Mouse (Mus musculus) lung, adult 2 months (tissue): Measurements from ENCODE around the gene Sema3f. TPM values are rescaled to one million over a fixed set of nuclear protein-coding genes. Genes with fewer than 3 reads are reported as not detected.

Experiments used
- DNase-seq: peaks from one replicate; pipeline ENCODE4 v3.0.0; 2022
- H3K4me1 ChIP-seq: fragments of 200-500 bp; 2 replicates; pipeline ENCODE4 v1.6.1; 2011; ENCODE audit warnings: low read length; ENCODE audit not compliant: control insufficient read depth, insufficient read depth
- H3K4me3 ChIP-seq: fragments of 200-500 bp; replicated peaks from 2 replicates; pipeline ENCODE3; 2011; ENCODE audit warnings: low read depth, mild to moderate bottlenecking, control low read depth, low read length; ENCODE audit errors: extremely low read depth
- CTCF ChIP-seq: fragments of 200-500 bp; IDR thresholded peaks from 2 replicates; pipeline ENCODE4 v1.5.1; 2011; ENCODE audit warnings: mild to moderate bottlenecking, low read length, control low read depth; ENCODE audit not compliant: insufficient read depth
- POLR2A ChIP-seq: fragments of 200-500 bp; IDR thresholded peaks from 2 replicates; pipeline ENCODE4 v1.6.1; 2011; ENCODE audit warnings: low read depth, mild to moderate bottlenecking, control low read depth, low read length, borderline replicate concordance; ENCODE audit errors: extremely low read depth
- whole genome bisulfite sequencing: fragments of 180-500 bp; shearing (Covaris S2); methylation state at CpG from one replicate; pipeline ENCODE4 v1.1.7; 2018; 5-methylcytosine and 5-hydroxymethylcytosine counted together
- polyA plus RNA-seq: library from polyadenylated mRNA; depleted of rRNA; stranded (reverse); fragments of >200 nt; gene quantifications from 2 replicates; pipeline ENCODE4 v1.2.3, GENCODE M21; 2012

The Sema3f gene
- polyA plus RNA-seq, 1 experiment, result 318 TPM

DNA sequence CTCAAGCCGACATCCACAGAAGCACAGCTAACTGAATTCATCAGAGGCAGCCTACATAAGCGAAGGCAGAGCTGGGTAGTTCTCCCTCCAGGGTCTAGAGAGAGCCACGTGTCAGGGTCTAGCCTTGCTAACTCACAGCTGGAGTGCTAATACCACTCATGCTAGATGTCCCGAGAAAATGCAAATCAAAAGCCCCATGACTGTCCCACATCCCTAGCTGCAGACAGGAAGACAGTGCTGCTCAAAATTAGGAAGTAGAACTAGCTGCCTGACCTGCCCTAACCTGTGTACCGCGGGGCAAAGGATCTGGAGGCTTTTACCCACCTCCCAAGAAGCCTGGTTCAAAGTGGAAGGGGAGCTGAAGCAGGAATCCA is 14.2 kb downstream of the Sema3f start:
- TF ChIP-seq CTCF, result no peak
- no peak for TF ChIP-seq POLR2A
- DNase-seq, result no peak
- Histone ChIP-seq H3K4me3 (no peak overlapping the region), H3K4me1 (peaks cover 39% of the 10 kb centered on the region)
- 31% methylated on average over 6 of the region's 6 CpGs for WGBS

DNA sequence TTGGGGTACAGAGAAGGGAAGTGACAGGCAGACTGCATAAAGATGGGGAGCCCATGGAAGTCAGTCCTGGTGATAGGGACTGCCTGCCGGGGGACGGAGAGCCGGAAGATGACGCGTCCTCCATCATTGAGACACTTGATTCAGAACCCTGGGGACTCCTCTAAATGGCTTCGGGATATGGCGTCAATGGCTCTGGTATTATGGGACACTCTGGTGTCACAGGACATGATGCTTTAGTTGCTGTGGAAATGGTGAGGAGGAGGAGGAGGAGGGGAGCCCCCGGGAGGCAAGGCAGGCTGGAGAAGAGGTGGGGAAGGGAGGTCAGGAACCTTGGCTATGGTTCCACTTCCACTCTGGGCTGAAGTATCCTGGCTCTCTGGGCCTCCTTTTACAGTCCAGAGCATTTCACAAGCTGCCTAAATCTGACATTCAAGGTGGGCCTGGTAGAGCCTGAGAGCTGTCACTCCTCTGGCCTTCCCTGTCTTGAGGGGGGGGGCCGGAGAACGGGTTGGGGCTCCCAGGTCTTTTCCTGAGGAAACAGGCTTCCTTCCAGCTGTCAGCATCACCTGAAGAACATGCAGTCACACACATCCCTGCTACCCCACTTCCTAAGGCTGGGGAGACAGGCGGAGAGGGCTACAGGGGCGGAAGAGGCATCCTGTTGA is 14.7 kb downstream of the Sema3f start:
- 66% methylated on average over 12 of the region's 12 CpGs for WGBS
- no peak for TF ChIP-seq CTCF
- no peak for TF ChIP-seq POLR2A
- peaks cover 33% of the 10 kb centered on the region for H3K4me1 ChIP-seq
- no peak for DNase-seq
- no peak overlapping the region for H3K4me3 ChIP-seq

DNA sequence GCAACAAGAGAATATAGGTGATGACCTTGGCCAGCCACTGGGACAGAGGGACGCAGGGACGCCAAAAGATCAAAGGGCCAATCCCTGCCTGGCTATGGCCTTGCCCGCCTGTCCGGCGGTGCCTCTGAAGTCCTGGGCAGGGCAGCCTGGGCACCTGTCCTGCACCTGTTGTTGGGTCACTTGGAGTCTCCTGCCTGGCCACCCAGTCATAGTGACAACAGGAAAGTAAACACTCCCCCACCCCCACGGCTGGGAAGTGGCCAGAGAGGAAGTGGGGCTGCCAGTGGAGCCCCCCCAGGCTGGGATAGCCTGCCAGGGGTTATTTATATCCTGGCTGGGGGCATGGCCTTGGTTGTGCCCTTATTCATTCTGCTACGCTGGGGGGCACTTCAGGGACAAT is 15.6 kb downstream of the Sema3f start:
- DNase-seq, result no peak
- 24% methylated on average over 7 of the region's 7 CpGs for WGBS
- TF ChIP-seq CTCF (no peak), POLR2A (no peak)
- peaks cover 26% of the 10 kb centered on the region for H3K4me1 ChIP-seq
- no peak overlapping the region for H3K4me3 ChIP-seq

DNA sequence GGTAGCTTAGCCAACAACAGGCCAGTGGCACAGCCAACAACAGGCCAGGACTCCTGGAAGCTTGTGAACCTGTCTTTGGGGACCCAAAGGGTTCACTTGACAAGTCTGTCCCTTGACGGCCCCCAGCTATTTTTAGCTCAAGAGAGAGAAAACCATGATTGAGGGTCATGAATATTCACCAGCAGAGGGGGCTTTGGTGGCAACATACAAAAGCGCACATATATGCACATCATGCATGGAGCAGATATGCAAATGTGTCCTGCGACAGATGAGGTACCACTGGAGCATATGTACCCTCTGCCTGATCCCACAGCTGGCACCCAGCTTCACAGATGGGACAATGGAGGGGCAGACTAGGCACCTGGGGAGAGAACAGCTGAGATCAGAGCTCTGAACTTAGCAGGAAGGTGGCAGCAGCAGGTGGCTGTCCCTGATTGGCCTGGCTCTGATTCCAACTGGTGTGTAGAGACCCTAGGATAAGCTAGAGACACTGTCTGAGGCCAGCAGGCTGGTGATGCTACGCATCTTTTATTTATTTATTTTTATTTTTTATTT is 16.8 kb downstream of the Sema3f start:
- no peak overlapping the region for H3K4me3 ChIP-seq
- peaks cover 18% of the 10 kb centered on the region for H3K4me1 ChIP-seq
- 59% methylated on average over 4 of the region's 4 CpGs for WGBS
- DNase-seq, result no peak
- TF ChIP-seq CTCF (no peak), POLR2A (no peak)

DNA sequence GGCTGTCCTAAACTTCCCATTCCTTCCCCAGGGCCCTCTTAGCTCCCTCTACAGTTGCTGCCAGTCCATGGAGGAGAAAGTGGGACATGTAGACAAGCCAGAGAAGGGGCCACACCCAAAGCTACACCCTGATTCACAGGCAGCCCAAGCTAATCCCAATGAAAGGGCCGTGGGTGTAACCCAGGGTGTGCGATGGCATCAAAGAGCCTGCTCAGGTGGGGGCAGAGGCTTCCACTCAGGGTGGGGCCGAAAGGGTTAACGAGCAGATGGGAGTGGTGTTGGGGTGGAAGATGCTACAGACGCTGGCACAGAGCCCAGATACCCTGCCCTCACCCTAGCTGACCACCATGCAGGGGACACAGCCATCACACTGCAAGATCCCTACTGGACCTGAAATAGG is 17.5 kb downstream of the Sema3f start:
- Histone ChIP-seq H3K4me3 (no peak overlapping the region), H3K4me1 (peaks cover 18% of the 10 kb centered on the region)
- DNase-seq, result no peak
- WGBS, result 50% methylated on average over 5 of the region's 5 CpGs
- TF ChIP-seq CTCF (no peak), POLR2A (no peak)

DNA sequence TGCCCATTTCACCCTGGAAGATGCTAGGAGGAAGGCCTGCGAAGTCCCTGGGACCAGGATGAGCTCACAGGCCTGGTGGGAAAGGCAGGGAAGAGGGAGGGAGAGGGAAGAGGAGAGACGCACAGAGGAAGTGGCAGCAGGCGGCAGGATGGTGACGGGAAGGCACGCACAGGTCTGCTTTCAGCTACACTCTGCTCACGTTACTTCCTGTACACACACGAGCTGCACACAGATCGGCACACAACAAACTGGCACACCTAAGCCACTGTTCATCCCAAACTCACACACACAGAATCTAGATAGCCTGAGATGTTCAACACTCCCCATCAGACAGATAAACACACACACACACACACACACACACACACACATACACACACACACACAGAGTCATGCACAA is 19.9 kb downstream of the Sema3f start:
- peaks cover 18% of the 10 kb centered on the region for H3K4me1 ChIP-seq
- DNase-seq, result no peak
- no peak for TF ChIP-seq CTCF
- TF ChIP-seq POLR2A, result no peak
- WGBS, result 55% methylated on average over 8 of the region's 8 CpGs
- no peak overlapping the region for H3K4me3 ChIP-seq

DNA sequence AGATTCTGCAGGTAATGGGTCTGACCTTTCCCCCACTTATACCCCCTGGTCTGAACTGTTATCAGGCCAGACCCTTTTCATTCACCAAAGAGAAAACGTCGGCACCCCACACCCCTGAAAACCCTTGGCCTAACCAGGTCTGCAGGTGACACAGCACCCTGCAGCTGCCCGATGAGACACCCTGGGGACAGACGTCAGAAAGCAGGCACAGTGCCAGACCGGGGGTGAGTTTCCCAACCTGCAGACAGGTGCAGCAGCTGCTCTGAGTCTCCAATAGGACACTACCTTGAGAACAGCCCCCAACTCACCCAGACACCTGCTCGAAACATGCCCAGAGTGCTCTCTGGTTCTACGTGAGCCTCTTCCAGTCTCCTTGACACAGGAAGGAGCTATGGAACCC is 21.3 kb downstream of the Sema3f start:
- no peak for DNase-seq
- no peak overlapping the region for H3K4me3 ChIP-seq
- H3K4me1 ChIP-seq, result peaks cover 12% of the 10 kb centered on the region
- TF ChIP-seq CTCF (no peak), POLR2A (no peak)
- 72% methylated on average over 7 of the region's 7 CpGs for WGBS

DNA sequence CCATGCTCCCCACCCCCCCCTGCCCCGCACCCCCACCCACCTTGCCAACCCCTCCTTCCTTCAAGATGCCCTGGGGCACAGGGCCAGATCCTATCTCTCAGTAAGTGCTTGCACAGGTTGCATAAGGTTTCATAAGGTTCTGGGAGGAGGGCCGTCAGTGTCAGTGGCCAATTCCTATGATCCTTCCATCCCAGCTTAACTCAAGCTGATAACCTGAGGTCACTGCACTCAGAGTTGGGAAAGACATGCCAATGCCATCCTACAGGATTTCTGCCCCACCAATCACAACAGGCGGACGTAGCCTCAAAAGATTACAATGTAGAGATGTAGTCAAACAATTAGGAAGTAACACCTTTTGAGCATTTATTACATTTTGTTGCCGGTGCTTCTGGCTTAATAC is 21.9 kb downstream of the Sema3f start:
- H3K4me1 ChIP-seq, result peaks cover 12% of the 10 kb centered on the region
- 85% methylated on average over 5 of the region's 5 CpGs for WGBS
- no peak overlapping the region for H3K4me3 ChIP-seq
- no peak for DNase-seq
- TF ChIP-seq POLR2A (no peak), CTCF (no peak)

DNA sequence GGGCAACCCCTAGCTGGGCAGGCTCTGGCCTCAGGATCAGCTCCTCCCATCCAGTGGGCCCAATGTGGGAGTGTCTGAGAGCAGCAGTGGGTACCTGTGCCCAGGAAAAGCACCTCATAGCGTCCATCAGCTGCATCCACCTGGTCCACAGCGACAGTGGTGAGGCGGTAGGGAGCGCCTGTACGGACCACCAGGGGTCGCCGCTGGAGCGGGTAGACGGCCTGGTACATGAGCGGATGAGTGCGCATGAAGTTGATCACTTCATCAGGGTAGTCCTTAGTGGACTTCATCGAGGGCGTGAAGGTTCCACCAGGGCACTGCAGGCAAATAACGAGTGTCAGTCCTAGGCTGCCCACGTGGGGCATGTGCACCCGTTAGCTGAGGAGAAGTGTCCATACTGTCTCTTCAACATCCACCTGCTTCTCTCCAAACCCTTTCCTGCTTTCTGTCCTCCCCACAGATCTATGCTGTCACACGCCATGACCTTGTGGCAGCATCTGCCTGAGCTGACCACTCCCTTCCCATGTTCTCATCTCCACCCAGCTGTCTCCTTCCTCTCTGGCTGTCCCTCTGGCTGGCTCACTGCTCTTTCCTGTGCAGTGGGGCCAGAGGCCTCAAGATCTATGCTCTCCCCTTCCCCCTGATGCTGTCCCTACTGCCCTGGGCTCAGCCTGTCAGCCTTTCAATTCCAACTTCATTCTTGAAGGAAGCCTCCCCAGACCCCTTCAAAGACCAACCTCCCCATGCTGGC is 24.9 kb downstream of the Sema3f start:
- DNase-seq, result no peak
- 44% methylated on average over 17 of the region's 17 CpGs for WGBS
- Histone ChIP-seq H3K4me1 (peaks cover 10% of the 10 kb centered on the region), H3K4me3 (no peak overlapping the region)
- no peak for TF ChIP-seq POLR2A
- TF ChIP-seq CTCF, result peak; percentile 51

DNA sequence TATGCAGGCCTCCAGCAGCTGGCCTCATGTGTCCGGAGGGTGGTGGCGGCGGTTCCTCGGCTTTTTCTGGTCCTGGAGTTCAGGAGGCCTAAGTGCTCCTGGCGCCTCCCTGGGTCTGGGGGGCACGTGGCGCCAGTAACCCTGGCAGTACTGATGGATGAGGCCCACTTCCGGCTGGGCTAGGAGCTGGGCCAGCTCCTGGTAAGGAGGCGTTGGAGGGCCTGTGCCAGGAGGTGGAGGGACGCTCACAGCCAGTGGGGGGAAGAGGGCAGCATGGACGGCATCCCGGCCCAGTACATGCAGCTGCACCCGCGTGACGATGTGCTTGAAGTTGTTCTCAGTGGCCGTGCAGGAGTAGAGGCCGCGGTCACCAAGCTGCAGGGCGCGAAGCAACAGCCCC is 27.9 kb downstream of the Sema3f start:
- 56% methylated on average over 20 of the region's 20 CpGs for WGBS

More for the DNA sequence above, 27.9 kb downstream of the Sema3f start:
- no peak for DNase-seq
- Histone ChIP-seq H3K4me3 (no peak overlapping the region), H3K4me1 (peaks cover 8% of the 10 kb centered on the region)
- TF ChIP-seq POLR2A (no peak), CTCF (no peak)
